Mouse (Mus musculus): ENCODE results near the gene Tmem97. TPM values are rescaled to one million over a fixed set of nuclear protein-coding genes. Genes with fewer than 3 reads are reported as not detected.

Tmem97 gene
- polyA plus RNA-seq, 1 experiment = 20.8 TPM

DNA sequence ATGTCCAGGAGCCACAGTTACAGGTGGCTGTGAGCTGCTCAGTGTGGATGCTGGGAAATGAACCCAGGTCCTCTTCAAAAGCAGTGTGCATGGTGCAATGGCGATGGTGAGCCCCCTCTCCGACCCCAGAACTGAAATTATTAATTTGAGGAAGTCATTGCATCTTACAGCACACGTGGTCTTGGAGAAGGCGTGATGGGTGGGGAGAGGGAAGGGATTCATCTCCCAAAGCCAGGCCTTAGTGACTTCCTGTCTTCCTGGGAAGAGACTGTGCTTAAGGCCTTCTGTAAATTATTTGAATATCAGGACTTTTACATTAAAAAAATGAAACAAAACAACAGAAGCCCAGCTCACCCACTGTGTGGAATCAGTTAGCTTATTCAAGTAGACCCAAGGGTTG lies 5.5 kb upstream of the Tmem97 start:
- no peak for TF ChIP-seq POLR2A (IDR thresholded peaks at IDR 0.05; ENCODE audit: extremely low read depth, insufficient read depth, low read length)
- no peak for TF ChIP-seq CTCF (IDR thresholded peaks at IDR 0.05; ENCODE audit: extremely low read depth, insufficient read depth, low read length)
- Histone ChIP-seq H3K4me3 (ENCODE audit: insufficient read depth, low read length) (no peak overlapping the region), H3K4me1 (ENCODE audit: control insufficient read depth, insufficient read depth, low read length) (no peaks in the 10 kb centered on the region), H3K27ac (ENCODE audit: insufficient read depth, low read length) (no peak overlapping the region)

DNA sequence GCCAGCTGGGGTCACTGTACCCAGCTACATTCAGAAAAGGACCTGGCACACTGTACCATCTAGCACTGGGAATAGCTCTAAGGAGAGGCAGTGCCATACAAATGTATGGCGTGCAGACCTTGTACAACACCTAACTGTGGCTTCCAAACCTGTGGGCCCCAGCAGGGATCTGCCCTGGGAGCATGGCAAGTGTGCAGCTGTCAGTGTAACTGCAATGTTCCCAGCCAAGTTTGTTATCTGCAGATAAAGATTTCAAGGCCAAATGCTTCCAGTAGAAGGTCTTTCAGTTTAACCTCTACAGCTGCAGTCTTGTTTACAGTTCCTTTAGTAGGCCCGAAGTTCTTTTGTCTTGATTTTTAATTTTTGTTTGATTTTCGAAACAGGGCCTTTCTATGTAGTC lies 5.0 kb upstream of the Tmem97 start:
- Histone ChIP-seq H3K4me3 (ENCODE audit: insufficient read depth, low read length) (no peak overlapping the region), H3K27ac (ENCODE audit: insufficient read depth, low read length) (no peak overlapping the region), H3K4me1 (ENCODE audit: control insufficient read depth, insufficient read depth, low read length) (no peaks in the 10 kb centered on the region)
- TF ChIP-seq CTCF (IDR thresholded peaks at IDR 0.05; ENCODE audit: extremely low read depth, insufficient read depth, low read length) (no peak), POLR2A (IDR thresholded peaks at IDR 0.05; ENCODE audit: extremely low read depth, insufficient read depth, low read length) (no peak)

DNA sequence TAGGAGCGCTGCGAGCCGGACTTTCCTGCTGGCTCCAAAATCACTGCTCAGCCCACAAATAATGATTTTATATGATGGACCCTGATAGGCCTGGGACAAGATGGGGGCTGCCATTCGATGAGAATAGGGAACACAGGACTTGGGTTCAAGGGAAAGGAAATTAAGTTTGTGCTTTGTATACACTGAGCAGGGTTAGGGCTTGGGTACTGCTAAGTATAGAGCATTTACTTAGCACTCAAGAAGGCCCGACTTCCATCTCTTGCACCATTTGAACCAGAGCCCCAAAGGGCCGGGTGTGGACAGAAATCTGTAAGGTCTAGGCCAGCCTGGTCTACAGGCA lies 452 bp upstream of the Tmem97 start:
- peak overlapping the region; percentile 66 for H3K4me3 ChIP-seq (ENCODE audit: insufficient read depth, low read length)
- no peak for TF ChIP-seq POLR2A (IDR thresholded peaks at IDR 0.05; ENCODE audit: extremely low read depth, insufficient read depth, low read length)
- no peak for TF ChIP-seq CTCF (IDR thresholded peaks at IDR 0.05; ENCODE audit: extremely low read depth, insufficient read depth, low read length)
- no peaks in the 10 kb centered on the region for H3K4me1 ChIP-seq (ENCODE audit: control insufficient read depth, insufficient read depth, low read length)
- no peak overlapping the region for H3K27ac ChIP-seq (ENCODE audit: insufficient read depth, low read length)

DNA sequence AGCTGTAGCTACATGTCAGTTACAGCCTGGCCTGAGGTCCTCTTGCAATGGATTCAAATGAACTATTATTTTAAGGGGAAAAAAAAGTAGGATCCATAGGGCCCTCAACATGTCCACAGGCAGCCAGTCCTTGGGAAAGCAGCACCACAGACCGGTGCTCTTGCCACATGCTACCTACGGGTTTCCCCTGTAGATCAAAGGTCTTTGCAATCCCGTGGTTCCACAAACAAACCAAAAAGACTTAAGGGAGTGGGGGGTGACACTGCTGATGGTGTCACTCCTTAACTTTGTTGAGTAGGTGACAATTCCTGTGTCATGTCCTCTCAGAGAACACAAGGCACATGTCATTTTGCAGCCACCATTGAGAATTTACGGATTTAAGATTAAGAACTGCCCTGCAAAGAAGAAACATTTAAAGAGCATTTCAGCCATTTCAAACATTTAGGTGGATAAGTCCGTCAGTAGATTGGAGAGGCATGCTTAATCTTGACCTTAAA lies 1.0 kb downstream of the Tmem97 start:
- H3K4me1 ChIP-seq (ENCODE audit: control insufficient read depth, insufficient read depth, low read length) = no peaks in the 10 kb centered on the region
- H3K4me3 ChIP-seq (ENCODE audit: insufficient read depth, low read length) = peak overlapping the region; percentile 66; the same call in 1 of the 2 replicates
- TF ChIP-seq POLR2A (IDR thresholded peaks at IDR 0.05; ENCODE audit: extremely low read depth, insufficient read depth, low read length) (no peak), CTCF (IDR thresholded peaks at IDR 0.05; ENCODE audit: extremely low read depth, insufficient read depth, low read length) (no peak)
- no peak overlapping the region for H3K27ac ChIP-seq (ENCODE audit: insufficient read depth, low read length)

DNA sequence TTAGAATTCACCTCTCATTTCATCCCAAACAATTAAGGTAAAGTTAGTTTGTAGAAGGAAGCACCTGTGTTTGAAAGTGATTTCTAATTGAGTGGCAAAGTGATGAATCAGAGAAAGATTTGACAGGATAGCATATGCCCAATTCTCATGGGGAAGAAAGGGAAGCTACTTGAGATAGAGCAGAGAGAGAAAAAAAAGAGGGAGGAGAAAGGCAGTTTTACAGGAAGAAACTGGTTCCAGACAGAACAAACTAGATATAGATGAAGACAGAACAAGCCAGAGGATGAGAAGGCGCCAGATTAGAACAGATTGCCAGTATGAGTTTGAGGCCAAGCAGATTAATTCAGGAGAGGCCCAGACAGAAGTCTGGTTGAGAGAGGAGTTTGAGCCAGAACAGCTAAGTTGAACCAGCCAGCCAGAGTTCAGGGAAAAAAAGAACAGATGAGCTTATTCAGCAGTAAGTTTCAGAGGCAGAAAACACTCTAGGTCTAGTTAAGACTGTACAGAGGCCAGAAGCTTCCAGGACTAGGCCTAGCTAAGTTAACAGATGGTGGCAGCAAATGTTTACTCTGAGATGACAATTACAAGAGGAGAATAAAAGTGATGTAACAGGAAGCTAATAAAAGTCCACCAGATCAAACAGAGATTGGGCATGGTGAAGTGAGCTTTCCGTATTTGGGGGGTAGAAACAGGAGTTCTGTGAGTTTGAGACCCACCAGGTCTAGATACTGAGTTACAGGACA lies 2.7 kb downstream of the Tmem97 start:
- no peaks in the 10 kb centered on the region for H3K4me1 ChIP-seq (ENCODE audit: control insufficient read depth, insufficient read depth, low read length)
- TF ChIP-seq POLR2A (IDR thresholded peaks at IDR 0.05; ENCODE audit: extremely low read depth, insufficient read depth, low read length) (no peak), CTCF (IDR thresholded peaks at IDR 0.05; ENCODE audit: extremely low read depth, insufficient read depth, low read length) (no peak)
- H3K4me3 ChIP-seq (ENCODE audit: insufficient read depth, low read length) = no peak overlapping the region
- H3K27ac ChIP-seq (ENCODE audit: insufficient read depth, low read length) = no peak overlapping the region

DNA sequence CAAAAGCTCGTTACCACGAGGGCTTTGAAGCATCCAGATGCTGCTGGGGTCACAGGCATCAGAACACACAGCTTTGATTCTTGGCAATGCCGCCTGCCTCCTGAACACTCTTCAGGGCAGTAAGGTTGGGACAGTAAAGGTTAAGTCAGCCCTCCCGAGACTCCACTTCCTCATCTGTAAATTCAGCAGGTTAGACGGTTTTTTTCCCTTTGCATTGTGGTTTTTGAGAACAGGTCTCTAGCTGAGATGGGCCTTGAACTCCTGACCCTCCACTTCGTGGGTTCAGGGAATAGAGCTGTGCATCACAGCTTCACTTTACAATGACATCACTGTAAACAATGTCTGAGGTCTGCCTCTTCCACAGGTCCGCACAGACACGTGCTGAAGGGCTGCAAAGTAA lies 5.4 kb downstream of the Tmem97 start:
- TF ChIP-seq POLR2A (IDR thresholded peaks at IDR 0.05; ENCODE audit: extremely low read depth, insufficient read depth, low read length) (no peak), CTCF (IDR thresholded peaks at IDR 0.05; ENCODE audit: extremely low read depth, insufficient read depth, low read length) (no peak)
- Histone ChIP-seq H3K4me1 (ENCODE audit: control insufficient read depth, insufficient read depth, low read length) (no peaks in the 10 kb centered on the region), H3K4me3 (ENCODE audit: insufficient read depth, low read length) (no peak overlapping the region), H3K27ac (ENCODE audit: insufficient read depth, low read length) (no peak overlapping the region)

DNA sequence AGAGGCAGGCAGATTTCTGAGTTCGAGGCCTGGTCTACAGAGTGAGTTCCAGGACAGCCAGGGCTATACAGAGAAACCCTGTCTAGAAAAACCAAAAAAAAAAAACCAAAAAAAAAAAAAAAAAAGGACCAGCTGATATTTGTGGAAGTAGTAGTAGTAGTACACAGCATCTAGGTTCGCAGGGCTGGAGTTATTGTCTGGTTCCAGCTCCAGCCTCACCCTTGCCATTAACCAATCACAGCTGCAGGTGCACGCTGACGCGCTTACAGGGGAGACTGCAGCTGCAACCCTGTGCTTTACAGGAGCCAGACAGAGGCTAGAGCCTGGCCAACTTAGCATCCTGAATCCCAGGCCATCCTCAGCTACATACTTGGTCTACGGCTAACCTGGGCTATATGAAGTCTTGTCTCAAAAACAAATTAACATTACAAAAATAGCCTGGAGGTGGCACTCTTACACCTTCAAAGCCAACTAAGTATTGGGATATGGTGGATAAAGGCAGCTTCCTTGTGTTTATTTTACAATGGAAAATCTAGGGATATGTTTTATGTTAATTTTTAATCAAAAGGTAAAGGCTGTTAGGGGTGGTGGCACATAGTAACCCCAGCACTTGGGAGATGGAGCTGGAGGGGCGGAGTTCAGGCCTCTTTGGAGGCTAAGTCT lies 6.0 kb downstream of the Tmem97 start:
- TF ChIP-seq CTCF (IDR thresholded peaks at IDR 0.05; ENCODE audit: extremely low read depth, insufficient read depth, low read length) = no peak
- no peak for TF ChIP-seq POLR2A (IDR thresholded peaks at IDR 0.05; ENCODE audit: extremely low read depth, insufficient read depth, low read length)
- no peaks in the 10 kb centered on the region for H3K4me1 ChIP-seq (ENCODE audit: control insufficient read depth, insufficient read depth, low read length)
- no peak overlapping the region for H3K4me3 ChIP-seq (ENCODE audit: insufficient read depth, low read length)
- H3K27ac ChIP-seq (ENCODE audit: insufficient read depth, low read length) = no peak overlapping the region

DNA sequence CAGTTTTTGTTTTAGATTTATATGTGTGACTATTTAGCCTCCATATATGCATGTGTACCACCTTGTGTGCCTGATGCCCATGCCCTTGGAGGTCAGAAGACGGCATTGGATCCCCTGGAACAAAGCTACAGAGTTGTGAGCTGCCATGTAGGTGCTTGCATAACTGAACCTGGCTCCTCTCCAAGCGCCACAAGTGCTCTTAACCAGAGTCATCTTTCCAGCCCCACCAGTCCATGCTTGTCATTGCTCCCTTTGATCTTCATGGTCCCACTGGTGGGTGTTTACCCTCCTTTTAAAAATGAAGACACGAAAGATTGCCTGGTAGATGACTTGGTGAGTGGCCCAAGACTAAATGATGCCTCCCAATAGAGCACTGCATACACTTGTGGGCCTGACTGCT lies 10.2 kb downstream of the Tmem97 start:
- Histone ChIP-seq H3K4me3 (ENCODE audit: insufficient read depth, low read length) (no peak overlapping the region), H3K27ac (ENCODE audit: insufficient read depth, low read length) (no peak overlapping the region), H3K4me1 (ENCODE audit: control insufficient read depth, insufficient read depth, low read length) (peaks cover 1% of the 10 kb centered on the region; the same call in 1 of the 2 replicates)
- TF ChIP-seq CTCF (IDR thresholded peaks at IDR 0.05; ENCODE audit: extremely low read depth, insufficient read depth, low read length) = no peak
- no peak for TF ChIP-seq POLR2A (IDR thresholded peaks at IDR 0.05; ENCODE audit: extremely low read depth, insufficient read depth, low read length)

DNA sequence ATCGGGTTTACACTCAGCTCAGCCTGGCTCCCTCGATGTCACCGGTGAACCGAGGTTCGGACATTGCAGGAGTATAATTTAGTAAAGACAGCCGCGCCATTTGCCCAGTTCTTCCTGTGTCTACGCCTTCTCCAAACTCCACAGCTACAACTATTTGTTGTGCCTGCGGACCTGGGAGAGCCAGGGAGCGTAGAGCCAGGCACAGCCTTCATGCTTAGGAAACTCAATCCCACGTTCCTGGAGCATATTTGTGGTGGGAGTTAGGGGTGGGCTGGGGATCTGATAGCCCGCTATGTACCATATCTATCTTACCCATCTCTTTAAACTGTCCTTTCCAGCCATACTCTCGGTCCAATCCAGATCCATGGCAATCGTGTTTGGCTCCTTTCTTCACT lies 13.9 kb downstream of the Tmem97 start:
- TF ChIP-seq CTCF (IDR thresholded peaks at IDR 0.05; ENCODE audit: extremely low read depth, insufficient read depth, low read length) (no peak), POLR2A (IDR thresholded peaks at IDR 0.05; ENCODE audit: extremely low read depth, insufficient read depth, low read length) (no peak)
- Histone ChIP-seq H3K27ac (ENCODE audit: insufficient read depth, low read length) (no peak overlapping the region), H3K4me3 (ENCODE audit: insufficient read depth, low read length) (peak overlapping the region; percentile 65), H3K4me1 (ENCODE audit: control insufficient read depth, insufficient read depth, low read length) (peaks cover 5% of the 10 kb centered on the region; the same call in 1 of the 2 replicates)

All from cortical plate, adult 2 months (tissue).